Mouse (Mus musculus) liver, embryonic 11.5 days (tissue): Measurements from ENCODE around the gene Add3. TPM values are rescaled to one million over a fixed set of nuclear protein-coding genes. Genes with fewer than 3 reads are reported as not detected.

Experiments used
- ATAC-seq: fragments of 200-750 bp; cut with Nextera tagmentation; replicated peaks from 2 replicates; pipeline ENCODE4 v1.8.0; 2017; ENCODE audit warnings: moderate number of reproducible peaks, mild to moderate bottlenecking, moderate TSS enrichment, moderate library complexity; ENCODE audit not compliant: low FRiP score
- DNase-seq: peaks from one replicate; pipeline ENCODE4 v3.0.0-alpha.2; 2017; ENCODE audit warnings: low spot score
- H3K27ac ChIP-seq: fragments of 300-500 bp; sonication (generic); 2 replicates; pipeline ENCODE4 v1.5.1; 2014; ENCODE audit warnings: mild to moderate bottlenecking, low read depth, low read length, control low read depth
- H3K27me3 ChIP-seq: fragments of 300-500 bp; sonication (generic); replicated peaks from 2 replicates; pipeline ENCODE4 v1.6.1; 2014; ENCODE audit warnings: low read length, mixed read lengths; ENCODE audit not compliant: control insufficient read depth, insufficient read depth
- H3K36me3 ChIP-seq: fragments of 300-500 bp; sonication (generic); 2 replicates; pipeline ENCODE4 v1.6.1; 2014; ENCODE audit warnings: mild to moderate bottlenecking, low read length, moderate library complexity, mixed read lengths; ENCODE audit not compliant: control insufficient read depth, insufficient read depth
- H3K4me1 ChIP-seq: fragments of 300-500 bp; sonication (generic); replicated peaks from 2 replicates; pipeline ENCODE4 v1.6.1; 2014; ENCODE audit warnings: low read length, mixed read lengths; ENCODE audit not compliant: control insufficient read depth, insufficient read depth
- H3K4me2 ChIP-seq: fragments of 300-500 bp; sonication (generic); 2 replicates; pipeline ENCODE4 v1.6.1; 2014; ENCODE audit warnings: mild to moderate bottlenecking, control low read depth, moderate library complexity
- H3K4me3 ChIP-seq: fragments of 300-500 bp; sonication (generic); 2 replicates; pipeline ENCODE4 v1.5.1; 2014; ENCODE audit warnings: low read depth, low read length, control low read depth
- H3K9ac ChIP-seq: fragments of 300-500 bp; sonication (generic); 2 replicates; pipeline ENCODE4 v1.6.1; 2014; ENCODE audit warnings: low read depth, low read length, control low read depth
- H3K9me3 ChIP-seq: fragments of 300-500 bp; sonication (generic); 2 replicates; pipeline ENCODE4 v1.6.1; 2016; ENCODE audit warnings: low read length, inconsistent platforms, mixed read lengths; ENCODE audit not compliant: control insufficient read depth
- WGBS: fragments of 180-500 bp; shearing (Covaris S2); extraction: QIAGEN DNeasy Blood & Tissue Kit; methylation state at CpG from one replicate; pipeline ENCODE4 v1.1.7; 2014; 5-methylcytosine and 5-hydroxymethylcytosine counted together
- polyA plus RNA-seq: library from polyadenylated mRNA; unstranded; fragments of >200 nt; fragmentation: Nextera tagmentation; extraction: Ambion mirVana; gene quantifications from 2 replicates; pipeline ENCODE4 v1.2.1, GENCODE M21; 2014

Add3 gene
- polyA plus RNA-seq, 1 experiment from 2014 or later: 65.0 TPM

DNA sequence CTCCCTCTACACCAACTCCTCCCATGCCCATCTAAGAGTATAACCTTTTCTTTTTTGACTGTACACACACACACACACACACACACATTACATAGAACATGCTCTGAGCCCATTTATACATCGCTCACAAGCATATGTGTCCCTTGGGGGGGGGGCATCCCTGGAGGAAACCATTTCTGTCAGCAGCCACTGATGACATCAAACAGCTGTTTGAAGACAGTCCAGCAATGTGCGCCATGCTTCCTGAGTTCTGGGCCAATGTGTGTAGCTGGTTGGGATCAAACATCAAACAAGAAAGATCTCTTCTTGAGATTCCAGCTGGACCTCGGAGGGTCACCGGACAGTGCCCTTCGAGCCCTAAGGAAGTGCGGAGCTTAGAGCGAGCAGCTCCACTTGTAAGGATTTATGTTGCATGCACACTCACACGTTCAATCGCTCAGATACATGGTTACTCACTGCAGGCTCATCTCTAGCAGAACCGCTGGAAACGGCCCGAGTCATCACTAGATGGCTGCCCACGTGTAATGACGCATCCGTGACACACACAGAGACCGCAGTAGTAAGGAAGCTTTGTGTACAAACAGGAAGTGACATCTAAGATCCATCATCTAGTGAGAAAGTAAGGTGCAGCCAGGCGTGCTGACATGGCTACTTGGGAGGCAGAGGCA, 132.9 kb downstream of the Add3 start:
- Histone ChIP-seq H3K4me3 (no peak overlapping the region), H3K36me3 (no peaks in the 10 kb centered on the region), H3K4me2 (no peak overlapping the region), H3K27ac (no peak overlapping the region), H3K27me3 (no peaks in the 10 kb centered on the region), H3K9me3 (no peaks in the 10 kb centered on the region), H3K4me1 (no peaks in the 10 kb centered on the region), H3K9ac (no peak overlapping the region)
- DNase-seq (no peak), ATAC-seq (no peak)
- 81% methylated on average over 17 of the region's 17 CpGs for WGBS

DNA sequence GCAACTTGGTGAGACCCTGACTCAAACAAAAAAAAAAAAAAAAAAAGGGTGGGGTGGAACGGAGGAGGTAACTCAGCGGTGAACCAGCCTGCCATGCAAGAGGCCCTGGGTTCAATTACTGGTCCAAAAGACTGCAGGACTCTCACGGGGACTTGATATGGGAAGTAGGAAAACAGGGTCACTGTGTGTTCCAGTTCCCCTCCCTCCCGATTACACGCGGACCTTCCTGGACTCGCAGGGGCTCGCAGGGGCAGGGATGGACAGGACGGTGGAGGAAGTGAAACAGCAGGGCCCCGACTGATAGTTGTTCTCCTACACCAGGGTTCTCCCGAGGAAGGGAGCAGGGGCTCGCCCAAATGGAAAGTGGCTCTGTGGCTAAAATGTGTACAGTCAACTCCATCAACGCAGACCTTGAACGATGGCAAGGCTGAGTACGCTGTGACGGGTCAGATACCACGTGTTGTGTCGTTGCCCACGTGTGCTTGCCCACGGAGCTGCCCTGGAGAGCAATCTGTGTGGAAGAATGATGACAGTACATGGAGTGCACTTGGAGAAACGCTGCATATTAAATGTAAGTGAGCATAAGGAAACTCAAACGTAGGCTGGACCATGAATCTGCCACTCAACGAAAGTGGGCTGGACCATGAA, 133.7 kb downstream of the Add3 start:
- DNase-seq (no peak), ATAC-seq (no peak)
- H3K4me3 ChIP-seq: no peak overlapping the region
- H3K36me3 ChIP-seq: no peaks in the 10 kb centered on the region
- no peak overlapping the region for H3K4me2 ChIP-seq
- 74% methylated on average over 23 of the region's 23 CpGs for WGBS
- no peaks in the 10 kb centered on the region for H3K9me3 ChIP-seq
- H3K27me3 ChIP-seq: no peaks in the 10 kb centered on the region
- no peaks in the 10 kb centered on the region for H3K4me1 ChIP-seq
- H3K27ac ChIP-seq: no peak overlapping the region
- H3K9ac ChIP-seq: no peak overlapping the region

DNA sequence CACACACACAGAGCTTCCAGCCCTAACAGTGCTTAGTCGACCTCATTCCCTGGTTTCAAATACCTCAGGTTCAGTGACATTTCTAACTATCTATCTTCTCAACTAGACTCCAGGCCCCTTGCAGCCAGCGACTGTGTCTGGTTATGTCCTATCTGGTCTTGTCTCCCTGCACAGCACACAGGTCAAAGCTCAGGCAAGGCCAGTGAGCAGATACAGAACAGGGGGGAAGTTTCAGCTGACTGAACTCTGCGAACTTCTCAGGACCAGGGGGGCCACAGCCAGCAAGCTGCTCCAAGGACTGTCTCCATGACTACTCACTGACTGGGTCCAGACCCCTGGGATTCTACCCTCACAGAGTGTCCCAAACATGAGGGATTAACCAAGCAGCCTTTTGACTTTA, 135.0 kb downstream of the Add3 start:
- WGBS: 25% methylated on average over 3 of the region's 3 CpGs
- H3K27ac ChIP-seq: 0 out of 2 replicates have a peak overlapping the region, but pooled peaks have one; percentile 28
- no peaks in the 10 kb centered on the region for H3K4me1 ChIP-seq
- H3K27me3 ChIP-seq: no peaks in the 10 kb centered on the region
- DNase-seq (no peak), ATAC-seq (peak; percentile 44; the same call in 1 of the 2 replicates)
- H3K9ac ChIP-seq: no peak overlapping the region
- H3K9me3 ChIP-seq: no peaks in the 10 kb centered on the region
- no peaks in the 10 kb centered on the region for H3K36me3 ChIP-seq
- no peak overlapping the region for H3K4me3 ChIP-seq
- H3K4me2 ChIP-seq: no peak overlapping the region

DNA sequence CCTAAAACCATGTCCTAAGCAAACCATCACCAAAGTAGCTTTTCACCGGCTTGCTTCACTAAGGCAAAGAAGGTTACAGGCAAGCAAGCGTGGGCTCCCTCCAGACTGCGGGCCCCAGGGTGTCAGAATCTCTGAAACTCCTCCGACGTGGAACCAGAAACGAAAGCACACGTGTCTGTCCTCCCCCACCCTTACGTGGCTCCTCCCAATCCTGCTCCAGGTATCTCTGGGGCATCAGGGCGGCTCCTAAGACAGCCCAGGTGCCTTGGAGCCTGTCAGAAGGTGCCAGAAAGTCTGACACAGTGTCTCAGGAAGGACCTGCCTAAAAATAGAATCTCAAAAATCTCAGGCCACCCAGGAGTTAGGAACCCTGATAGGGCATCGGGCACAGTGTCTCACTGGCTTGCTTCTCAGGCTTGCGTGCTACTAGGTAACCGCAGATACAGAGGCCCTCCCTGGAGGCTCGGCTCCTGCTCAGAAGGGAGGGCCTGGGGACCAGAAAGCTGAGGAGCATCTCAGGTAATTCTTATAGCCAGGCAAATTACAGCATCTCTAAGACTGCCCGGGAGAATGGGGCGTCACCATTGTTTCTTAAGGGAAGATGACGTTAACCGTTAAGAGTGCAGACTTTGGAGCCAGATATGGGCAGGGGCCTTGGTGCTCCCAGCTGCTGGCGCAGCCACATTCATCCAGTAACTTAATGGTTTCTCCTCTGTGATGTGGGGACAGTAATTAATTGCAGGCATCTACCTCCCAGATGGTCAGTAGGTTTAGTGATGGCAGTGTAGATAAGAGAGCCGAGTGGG, 136.9 kb downstream of the Add3 start:
- H3K4me2 ChIP-seq: no peak overlapping the region
- H3K4me3 ChIP-seq: no peak overlapping the region

DNA sequence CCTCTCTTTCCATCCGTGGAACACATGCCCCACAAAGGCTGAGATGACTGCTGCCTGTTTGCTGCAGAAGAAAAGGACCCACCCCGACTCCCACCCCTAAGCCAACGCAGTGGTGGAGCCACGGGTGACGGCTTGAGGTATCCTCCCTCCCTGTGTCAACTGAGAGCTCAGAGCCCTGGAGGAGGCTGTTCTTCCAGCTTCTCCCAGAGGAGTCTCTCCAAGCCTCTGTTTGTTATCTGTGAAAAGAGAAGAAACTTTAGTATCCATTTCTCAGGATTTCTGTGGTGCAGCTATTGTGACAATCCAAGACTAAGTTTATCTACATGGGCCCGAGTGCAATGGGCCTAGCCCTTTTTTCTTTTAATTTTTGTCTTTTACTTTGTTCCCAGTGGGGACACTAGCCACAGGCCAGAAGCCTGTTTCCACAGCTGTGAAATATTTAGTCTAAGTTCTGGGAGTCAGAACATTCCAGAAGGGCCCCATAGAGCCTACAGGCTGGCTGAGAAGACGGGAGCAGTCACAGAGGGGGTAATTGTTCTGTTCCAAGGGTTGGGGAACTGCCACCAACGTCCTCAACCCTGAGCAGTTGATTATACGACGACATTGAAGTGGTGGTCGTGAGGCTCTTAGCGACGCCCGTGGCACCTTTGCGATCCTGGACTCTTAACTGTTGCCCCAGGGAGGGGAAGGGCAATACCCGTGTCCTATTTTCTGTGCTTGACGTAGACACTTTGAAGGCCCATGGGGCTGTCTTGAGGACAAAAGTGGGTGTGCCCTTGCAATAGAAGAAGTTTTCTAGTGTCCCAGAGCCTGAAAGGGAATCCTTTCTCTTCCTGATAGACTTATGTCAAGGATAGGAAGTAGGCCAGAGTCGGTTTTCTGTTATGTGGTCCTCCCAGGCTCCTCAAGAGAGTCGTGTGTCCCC, 138.5 kb downstream of the Add3 start:
- Histone ChIP-seq H3K9me3 (no peaks in the 10 kb centered on the region), H3K4me3 (no peak overlapping the region), H3K4me2 (no peak overlapping the region), H3K36me3 (no peaks in the 10 kb centered on the region), H3K9ac (no peak overlapping the region), H3K4me1 (no peaks in the 10 kb centered on the region), H3K27me3 (no peaks in the 10 kb centered on the region), H3K27ac (no peak overlapping the region)
- 78% methylated on average over 19 of the region's 19 CpGs for WGBS
- DNase-seq (no peak), ATAC-seq (no peak)

More for the DNA sequence above, 136.9 kb downstream of the Add3 start:
- Histone ChIP-seq H3K9me3 (no peaks in the 10 kb centered on the region), H3K27ac (no peak overlapping the region), H3K36me3 (no peaks in the 10 kb centered on the region), H3K9ac (no peak overlapping the region), H3K27me3 (no peaks in the 10 kb centered on the region), H3K4me1 (no peaks in the 10 kb centered on the region)
- WGBS: 60% methylated on average over 19 of the region's 19 CpGs
- no peak for DNase-seq
- ATAC-seq: no peak

DNA sequence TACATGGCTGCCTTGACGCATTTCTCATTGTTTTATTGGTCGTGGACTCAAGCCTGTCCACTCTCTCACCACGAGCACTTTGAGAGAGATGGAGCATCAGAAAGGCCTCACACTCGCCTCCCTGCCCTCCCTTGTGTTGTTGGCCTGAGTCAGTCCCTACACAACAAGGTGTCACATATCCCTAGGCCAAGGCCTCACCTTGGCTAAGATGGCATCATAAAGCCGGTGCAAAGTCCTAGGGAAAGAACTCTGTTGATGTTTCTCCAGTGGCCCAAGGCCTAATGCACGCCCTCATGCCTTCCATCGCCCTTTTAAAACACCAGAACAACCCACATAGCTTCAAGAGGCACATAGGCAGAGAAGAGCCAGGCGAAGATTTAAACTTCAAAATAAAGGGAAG, 140.0 kb downstream of the Add3 start:
- Histone ChIP-seq H3K4me1 (no peaks in the 10 kb centered on the region), H3K36me3 (no peaks in the 10 kb centered on the region), H3K4me3 (no peak overlapping the region), H3K27ac (no peak overlapping the region), H3K9me3 (no peaks in the 10 kb centered on the region), H3K27me3 (no peaks in the 10 kb centered on the region), H3K9ac (no peak overlapping the region), H3K4me2 (no peak overlapping the region)
- ATAC-seq (no peak), DNase-seq (no peak)
- WGBS: 79% methylated on average over 8 of the region's 8 CpGs

DNA sequence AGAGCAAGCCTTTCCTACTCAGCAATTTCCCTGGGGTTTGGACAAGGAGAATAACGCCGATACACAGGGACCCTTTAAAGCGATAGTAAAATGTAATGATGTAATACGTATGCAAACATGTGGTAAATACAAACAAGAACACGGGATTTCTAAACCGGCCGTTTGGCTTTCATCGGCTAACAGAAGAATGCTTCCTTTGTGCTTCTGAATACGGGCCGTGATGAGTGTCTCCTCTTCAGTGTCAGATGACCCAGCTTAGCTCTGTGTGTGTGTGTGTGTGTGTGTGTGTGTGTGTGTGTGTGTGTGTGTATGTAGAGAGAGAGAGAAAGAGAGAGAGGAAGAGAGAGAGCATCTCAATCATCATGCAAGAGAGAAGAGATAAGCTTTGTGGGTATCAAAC, 142.3 kb downstream of the Add3 start:
- Histone ChIP-seq H3K27me3 (no peaks in the 10 kb centered on the region), H3K9ac (no peak overlapping the region), H3K27ac (no peak overlapping the region), H3K36me3 (no peaks in the 10 kb centered on the region), H3K4me3 (no peak overlapping the region), H3K9me3 (no peaks in the 10 kb centered on the region), H3K4me2 (no peak overlapping the region), H3K4me1 (no peaks in the 10 kb centered on the region)
- DNase-seq (no peak), ATAC-seq (no peak)
- 87% methylated on average over 10 of the region's 10 CpGs for WGBS

- no peaks in the 10 kb centered on the region for H3K9me3 ChIP-seq
- no peak overlapping the region for H3K27ac ChIP-seq
- no peak overlapping the region for H3K4me3 ChIP-seq
- H3K4me1 ChIP-seq: no peaks in the 10 kb centered on the region
- H3K36me3 ChIP-seq: no peaks in the 10 kb centered on the region
- H3K9ac ChIP-seq: no peak overlapping the region
- WGBS: 87% methylated on average over 7 of the region's 7 CpGs
- H3K4me2 ChIP-seq: no peak overlapping the region
- no peaks in the 10 kb centered on the region for H3K27me3 ChIP-seq
- no peak for ATAC-seq
- no peak for DNase-seq
Measured at GRCm38 (mm10) chr19:53283742-53284141, 143.5 kb downstream of the Add3 start.
